Mouse (Mus musculus) heart, adult 11 months (tissue): ENCODE measurements at regions not wholly inside any gene's neighbourhood (a gene's known extent, or its start where the extent isn't known, plus 50 kb on each side); places are given as distances from the start of the nearest gene placed in this dataset.
A peak's percentile ranks its signal among the peaks of the same experiment; 100 is the strongest.
"Not testable (repeated sequence)": the region's sequence is repeated elsewhere in the genome, so short reads cannot be mapped to it uniquely, and the experiment has no call there.

Source experiments
- DNase-seq: peaks from one replicate; pipeline ENCODE4 v3.0.0; 2022

DNA sequence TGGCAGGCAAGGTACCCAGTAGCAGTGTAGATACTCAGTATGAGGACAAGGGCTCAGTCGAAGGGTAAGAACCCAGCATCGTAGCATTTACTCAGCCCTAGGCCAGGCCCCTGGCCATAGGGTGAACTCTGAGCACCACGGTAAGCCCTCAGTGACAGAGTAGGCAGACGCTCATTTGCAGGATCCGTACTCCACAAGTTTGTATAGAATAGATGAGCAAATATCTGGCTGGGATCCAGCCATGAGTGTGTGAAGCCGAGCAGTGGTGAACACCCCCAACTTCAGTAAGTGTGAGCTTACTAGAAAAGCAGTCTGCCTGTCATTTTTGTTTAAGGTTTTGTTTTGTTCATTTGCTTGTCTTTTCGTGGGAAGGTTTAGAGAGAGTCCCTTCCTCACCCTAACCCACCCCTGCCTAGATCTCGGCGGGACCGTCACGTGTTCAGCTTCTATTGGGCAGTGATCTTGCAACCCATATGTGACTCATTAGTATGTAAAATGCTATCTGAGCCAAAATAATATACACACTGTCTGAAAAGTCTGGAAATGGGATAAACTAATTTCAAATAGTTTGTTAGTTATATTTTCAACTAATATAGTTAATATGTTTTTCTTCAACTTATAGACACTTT lies 76.3 kb downstream of the Gm5447 start:
- peak; percentile 27 for DNase-seq

DNA sequence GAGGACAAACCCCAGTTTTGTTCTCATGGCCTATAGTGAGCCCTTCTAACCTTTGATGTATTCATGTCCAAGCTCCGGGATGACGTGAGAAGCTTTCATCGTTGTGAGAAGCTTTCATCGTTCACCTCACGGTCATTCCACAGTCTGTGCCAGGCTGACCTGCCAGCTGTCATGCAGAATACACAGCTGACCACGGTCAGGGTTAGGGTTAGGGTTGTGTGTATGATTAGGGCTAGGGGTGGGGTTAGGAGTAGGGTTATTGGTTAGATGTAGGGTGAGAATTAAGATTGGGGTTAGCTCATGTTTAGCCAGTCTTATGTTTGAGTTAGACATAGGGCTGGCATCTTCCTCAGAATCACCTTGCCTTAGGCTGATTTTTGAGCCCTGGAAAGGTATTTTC lies 77.6 kb downstream of the Gm5447 start:
- DNase-seq: not testable (repeated sequence)

DNA sequence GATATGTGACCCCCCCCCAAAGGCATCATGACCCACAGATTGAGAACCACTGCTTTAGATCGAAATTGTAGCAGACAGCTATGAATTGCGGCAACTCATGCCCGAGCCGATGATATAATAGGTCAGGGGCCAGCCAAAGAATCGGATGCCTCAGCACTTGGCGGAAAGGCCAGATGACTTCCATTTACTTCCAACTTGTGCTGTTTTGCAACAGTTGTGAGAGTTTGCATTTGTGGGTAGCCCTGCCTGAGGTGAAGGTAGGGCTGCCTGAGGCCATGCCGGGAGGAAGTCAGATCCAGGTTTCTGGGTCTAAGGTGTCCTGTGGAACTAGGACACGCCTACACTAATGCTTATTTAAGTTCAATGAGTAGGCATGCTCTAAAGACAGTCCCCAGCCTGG lies 80.4 kb downstream of the Gm5447 start:
- DNase-seq: peak; percentile 71

DNA sequence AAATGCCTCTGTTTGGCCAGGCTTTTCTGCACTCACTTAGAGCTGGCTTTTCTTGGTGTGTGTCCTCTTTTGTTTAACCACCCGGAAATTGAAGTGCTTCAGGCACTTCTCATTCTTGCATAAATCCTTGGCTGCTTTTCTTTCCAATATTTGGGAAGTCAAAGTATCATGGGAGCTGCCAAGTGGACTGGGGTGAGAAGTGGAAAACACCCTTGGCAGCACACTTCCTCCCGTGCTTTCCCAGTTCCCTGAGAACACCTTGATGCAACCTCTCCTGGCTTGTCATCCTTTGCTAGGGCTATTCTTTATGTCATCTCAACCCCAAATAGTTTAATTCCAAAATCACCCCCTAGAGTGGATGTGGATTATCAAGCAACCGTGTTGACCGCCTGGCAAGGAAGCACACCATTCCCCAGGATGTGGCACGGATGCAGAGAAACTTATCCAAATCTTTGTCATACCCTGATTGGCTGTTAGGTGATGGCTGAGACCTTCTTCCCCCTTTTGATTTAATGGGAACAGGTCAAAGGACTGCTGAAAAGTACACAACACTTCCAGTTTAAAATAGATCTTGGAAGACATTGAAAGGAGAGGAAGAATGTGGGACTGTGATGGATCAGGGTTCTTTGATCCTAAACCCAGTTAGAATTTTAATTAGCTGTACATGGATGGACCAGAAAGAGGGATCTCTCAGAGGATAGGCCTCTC lies 81.5 kb downstream of the Gm5447 start:
- peak; percentile 48 for DNase-seq

DNA sequence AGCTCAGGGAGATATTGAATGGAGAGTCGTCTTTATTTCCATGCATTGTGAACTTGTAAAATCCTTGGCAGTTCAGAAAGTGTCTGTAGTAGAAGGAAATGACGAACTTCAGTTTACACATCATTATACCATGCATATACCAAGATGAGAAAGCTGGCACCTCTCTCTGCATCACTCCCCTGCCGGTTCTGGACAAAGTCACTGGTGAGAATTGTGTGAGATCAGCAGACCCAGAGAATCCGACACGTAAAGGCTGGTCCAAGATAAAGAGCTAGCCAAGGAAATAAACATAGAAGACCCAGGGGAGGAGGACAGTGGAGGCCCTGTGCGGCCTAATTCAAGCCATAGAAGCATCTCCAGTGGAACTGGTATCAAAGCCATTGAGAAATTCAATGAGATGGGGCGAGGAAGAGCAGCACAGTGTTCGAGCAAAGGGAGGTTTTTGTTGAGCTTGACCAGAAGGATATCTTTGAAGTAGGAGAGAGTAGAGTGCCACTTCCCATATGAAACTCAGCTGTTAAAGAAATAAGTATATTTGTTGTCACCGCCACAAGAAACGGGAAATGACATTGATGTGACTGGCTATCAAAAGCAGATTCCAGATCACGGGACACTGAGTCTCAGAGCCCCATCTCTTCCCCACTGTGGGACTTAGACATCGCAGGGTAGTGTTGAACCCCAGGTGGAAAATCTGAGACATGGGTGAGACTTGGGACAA lies 82.3 kb downstream of the Gm5447 start:
- DNase-seq: peak; percentile 61

DNA sequence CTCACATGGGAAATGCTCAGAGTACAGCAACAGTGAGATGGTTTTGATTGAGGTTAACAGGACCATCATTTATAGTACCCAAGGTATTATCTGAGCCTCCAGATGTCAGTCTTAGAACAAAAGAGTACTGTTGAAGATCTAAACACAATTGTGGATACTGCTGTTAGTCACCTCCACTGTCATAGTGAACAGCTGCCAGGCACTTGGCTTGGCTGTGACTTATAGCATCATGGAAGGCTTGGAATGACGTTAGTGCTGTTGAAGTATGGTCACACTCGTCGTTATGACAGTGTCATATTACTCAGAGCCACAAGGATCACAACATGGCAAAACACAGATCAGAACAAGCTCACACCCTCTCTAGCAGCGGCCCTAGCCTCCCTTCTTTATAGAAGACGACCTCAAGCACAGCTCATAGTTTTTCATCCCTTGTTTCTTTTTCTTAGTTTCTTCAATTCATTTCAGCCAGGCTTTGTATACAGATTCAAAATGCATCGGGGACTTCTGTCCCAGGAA lies 87.0 kb downstream of the Gm5447 start:
- peak; percentile 72 for DNase-seq

DNA sequence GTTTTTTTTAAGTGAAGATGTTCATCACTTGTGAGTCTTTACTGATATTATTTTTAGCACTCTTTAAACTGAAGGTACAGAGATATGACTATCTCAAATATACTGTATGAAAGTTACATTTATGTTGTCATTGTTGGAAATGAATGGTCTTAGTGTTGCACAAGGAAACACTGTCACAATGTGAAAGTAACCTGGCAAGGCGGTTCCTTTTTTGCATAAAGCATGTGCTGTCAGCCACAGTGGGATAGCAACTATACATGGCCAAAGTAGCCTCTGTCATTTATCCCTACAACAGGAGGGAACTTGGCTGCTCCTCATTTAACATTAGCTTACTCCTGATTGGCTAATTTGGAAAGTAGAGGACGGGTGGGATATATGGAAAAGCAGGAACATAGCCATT lies 94.3 kb downstream of the Gm5447 start:
- no peak for DNase-seq

DNA sequence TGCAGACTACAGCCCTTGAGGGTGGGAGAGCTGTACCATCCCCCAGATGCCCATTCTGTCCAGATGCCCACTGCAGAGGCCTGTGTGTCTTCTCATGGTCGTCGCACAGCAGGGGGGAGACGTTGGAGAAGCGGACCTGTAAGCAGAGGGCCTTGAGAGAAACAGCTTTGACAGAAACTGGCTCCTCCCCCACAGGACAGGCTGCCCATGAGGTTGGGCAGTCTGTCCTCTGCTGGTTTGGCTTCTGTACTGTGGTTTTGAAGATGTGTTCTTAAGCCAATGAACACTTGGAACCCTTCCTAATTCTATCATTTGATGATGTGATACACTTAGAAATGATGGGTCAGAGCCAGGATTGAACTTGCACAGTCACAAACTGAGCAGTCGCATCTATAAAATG lies 102.5 kb downstream of the Gm5447 start:
- no peak for DNase-seq

DNA sequence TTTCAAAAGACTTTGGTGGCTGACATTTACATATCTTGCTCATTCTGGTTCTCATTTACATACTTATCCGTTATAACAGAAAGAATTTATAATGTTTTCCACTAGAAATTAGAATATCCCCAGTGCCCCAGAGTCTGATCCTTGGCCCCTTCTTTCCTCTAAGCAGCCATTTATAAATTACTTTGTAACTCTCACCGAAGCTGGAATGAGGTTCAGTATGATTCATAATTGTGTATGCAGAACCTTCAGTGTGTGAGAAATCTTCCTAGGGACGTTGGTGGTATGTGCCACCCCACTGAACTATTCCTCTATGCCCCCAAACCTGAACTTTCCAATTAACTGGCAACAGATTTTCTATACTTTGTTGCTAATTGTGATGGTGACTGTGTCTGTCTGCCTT lies 104.7 kb downstream of the Gm5447 start:
- no peak for DNase-seq

DNA sequence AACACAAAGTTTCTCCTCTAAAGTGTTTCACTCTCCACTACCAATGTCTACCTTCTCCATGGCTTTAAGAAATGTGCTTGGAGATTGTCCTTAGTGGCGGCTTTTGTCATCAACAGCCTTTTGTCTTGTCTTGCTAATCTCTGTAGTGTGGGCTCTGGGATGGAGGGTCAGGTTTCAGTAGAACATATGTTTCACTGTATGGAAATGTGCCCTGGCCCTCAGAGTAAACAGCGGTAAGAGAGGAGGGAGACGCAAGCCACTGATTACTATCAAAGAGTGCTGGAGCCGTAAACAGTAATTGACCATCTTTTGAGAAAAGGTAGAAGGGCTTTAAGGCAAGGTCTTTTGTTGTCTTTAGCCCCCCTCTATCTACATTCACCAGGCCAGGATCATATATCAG lies 106.2 kb downstream of the Gm5447 start:
- no peak for DNase-seq

DNA sequence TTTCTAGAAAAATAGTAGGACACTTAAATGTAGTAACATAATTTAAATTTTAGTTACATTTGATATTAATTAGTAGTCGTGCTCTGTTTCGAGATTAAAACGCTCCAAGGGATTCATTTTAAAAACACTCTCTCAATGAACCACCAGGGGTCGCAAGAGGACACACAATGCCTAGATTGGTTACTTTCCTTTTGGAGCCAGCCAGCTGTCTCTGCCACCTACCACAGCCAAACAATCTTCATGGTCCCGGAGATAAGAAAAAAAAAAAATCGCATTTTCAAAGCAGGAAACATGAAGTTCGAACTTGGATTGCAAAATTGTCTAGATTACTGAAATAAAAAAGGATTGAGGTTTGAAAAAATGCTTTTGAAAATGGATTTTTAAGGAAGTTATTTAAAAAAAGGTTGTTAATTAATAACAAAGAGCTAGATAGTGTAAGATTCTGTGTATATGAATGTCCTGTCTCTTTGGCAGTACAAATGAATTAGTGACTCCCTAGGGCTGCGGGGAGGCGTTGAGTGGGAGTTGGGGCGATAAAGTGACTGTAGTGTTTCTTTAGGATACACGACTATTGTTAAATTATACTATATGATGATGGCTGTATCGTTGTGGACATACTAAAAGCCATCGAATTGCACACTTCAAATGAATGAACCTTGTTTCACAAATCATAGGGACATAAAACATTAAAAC lies 108.6 kb downstream of the Gm5447 start:
- DNase-seq: no peak

DNA sequence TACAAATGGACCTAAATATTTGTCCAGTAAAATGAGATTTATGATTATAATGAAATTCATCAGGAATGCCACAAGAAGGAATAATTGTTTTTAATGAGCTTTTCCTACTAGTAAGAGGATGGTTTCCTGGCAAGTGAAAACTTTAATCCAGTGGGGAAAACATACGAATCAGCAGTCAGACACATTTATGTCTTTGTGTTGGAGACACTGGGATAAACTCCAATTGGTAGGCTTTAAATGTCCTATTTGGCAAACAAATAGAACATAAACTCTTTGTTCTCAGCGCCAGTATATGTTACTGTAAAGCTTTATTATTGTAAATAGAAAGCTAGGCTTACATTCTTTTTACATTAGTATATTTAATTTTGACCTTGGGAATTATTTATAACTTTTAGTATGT lies 127.0 kb downstream of the Gm5447 start:
- no peak for DNase-seq

DNA sequence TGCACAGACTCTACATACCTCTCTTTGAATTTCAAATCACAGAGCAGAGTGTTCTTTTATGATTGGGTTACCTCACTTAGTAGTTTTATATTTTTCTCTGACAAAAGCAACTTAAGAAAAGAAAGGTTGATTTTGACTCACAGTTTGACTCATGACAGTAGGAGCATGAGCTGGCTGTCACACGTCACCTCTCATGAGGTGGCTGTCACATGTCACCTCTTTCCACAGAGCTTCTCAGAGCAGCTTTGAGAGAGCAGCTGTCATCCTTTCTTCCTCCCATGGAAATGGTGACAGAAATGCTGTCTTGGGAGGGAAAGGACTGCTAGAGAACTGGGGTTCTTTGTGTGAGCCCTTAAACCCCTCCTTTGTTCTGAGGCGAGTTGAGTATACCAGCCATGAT lies 133.4 kb downstream of the Gm5447 start:
- no peak for DNase-seq

DNA sequence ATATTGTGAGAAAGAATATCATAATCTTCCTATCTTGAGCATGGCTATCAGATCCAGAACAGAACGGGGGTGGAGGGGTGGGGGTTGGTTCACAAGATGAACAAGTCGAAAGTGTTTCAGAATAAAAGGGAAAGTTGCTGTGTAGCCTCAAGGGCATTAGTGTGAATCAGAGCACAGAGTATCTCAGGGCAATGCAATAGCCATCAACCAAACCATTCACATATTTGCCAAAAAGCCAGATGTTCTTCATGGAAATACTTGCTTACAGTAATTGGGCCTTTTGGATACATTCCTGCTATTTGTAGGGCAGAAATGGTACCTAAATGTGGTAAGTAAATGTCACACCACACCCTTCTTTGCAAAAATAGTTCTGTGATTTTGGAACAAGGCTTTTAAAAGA lies 135.2 kb downstream of the Gm5447 start:
- DNase-seq: no peak

DNA sequence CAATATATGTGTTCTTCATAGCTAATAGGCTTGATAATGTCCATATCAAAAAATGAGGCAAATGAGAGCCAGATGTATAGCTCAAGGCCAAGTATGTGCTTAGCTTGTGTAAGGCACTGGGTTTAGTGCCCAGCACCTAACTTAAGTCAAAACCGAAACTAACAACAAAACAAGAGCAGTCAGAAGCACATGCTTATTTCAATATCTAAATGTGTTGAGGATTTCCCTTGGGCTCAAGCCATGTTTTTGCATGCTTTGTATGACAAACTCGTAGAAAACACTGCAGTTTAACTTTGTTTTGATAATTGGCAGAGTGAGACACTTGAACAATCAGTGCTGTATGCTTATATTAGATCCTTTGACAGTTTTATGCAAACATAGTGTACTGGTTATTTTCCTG lies 148.7 kb downstream of the Gm5447 start:
- no peak for DNase-seq

DNA sequence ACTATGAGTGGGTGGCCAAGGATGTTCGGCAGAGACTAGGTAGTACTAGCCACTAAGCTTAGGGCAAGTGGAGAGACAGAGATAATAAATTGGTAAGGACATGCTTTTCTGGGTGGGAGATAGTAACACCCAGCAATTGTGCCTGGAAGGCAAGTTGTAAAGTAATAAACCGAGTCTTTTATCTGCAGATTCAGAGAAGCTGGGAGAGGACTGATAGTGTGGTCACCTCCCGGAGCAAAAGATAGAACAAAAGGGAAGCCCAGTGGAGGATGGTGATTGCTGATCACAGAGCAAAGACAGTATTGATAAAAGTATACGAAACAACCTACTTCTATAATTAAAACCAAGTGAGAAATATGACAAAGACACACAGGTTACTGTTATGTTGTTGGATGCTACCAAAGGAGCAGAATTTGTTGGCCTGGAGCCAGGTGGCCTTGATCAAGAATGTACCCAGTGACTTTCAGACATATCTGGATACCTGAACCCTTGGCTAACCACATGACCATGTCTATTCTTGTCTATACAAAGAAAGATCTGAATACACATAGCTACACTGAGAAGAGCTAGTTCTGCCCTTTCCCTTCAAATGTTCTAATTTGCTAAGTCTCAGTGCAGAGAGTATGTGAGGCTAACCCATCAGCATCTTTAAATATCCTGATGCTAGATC lies 150.7 kb downstream of the Gm5447 start:
- no peak for DNase-seq

DNA sequence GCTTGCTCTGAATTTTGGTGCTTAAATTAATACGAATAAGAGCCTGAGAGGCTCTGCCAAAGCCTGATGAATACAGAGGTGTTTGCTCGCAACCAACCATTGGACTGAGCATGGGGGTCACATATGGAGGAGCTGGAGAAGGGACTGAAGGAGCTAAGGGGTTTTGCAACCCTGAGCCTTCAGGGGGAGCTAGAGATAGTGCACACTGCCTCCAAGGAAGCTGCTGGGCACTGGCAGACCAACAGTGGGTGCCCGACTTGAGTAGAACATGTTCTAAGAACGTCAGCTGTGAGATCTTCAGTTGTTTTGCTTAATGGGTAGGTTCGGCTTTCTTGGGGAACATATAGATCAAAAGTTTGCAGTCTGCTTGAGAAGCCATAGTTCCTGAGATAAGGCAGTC lies 158.5 kb downstream of the Gm5447 start:
- DNase-seq: no peak

DNA sequence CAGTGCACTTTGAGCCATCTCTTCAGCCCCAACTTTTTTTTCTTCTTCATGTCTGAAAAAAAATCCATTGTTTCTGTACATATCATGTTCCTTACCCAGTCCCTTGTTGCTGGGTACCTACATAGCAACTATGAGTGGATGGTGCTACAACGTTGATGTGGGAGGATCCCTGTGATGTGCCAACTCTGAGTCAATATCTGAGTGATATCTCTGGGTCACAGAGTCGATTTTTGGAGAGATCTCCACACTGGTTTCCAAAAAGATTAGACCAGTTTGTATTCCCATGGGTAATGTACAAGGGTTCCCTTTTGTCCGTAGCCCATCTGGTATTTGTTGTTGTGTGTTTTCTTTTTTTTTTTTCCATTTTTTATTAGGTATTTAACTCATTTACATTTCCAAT lies 165.7 kb downstream of the Gm5447 start:
- DNase-seq: no peak

DNA sequence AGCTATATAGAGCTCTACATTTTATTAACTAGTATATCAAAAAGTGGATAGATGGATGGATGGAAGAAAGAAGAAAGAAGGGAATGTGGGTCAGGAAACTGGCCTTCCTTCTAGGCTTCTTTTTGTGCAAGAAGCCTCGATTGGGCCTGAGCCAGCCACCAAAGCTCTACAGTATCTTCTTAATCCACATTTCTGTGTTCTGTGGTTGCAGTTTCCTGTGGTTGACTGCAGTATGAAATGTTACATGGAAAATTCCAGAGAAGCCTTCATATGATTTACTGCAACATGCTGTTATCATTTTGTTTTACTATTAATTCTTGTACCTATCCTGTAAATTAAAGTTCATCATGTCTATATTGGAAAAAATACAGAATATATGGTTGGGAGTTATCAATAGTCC lies 173.3 kb downstream of the Gm5447 start:
- no peak for DNase-seq

DNA sequence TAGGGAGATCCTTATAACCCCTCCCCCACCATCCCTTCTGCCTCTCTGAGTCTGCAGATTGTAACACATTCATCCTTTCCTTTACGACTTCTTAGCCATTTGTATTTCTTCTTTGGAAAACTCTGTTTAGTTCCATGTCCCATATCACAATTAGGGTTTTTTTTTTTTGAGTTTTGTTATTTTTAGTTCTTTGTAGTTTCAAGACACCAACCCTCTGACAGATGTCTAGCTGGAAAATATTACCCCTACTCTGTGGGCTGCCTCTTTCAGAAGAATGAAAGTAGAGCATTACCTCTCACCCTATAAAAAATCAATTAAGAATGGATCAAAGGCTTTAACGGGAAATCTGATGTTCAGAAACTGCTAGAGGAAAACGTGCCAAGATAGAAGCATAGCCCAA lies 180.1 kb downstream of the Gm5447 start:
- DNase-seq: no peak

DNA sequence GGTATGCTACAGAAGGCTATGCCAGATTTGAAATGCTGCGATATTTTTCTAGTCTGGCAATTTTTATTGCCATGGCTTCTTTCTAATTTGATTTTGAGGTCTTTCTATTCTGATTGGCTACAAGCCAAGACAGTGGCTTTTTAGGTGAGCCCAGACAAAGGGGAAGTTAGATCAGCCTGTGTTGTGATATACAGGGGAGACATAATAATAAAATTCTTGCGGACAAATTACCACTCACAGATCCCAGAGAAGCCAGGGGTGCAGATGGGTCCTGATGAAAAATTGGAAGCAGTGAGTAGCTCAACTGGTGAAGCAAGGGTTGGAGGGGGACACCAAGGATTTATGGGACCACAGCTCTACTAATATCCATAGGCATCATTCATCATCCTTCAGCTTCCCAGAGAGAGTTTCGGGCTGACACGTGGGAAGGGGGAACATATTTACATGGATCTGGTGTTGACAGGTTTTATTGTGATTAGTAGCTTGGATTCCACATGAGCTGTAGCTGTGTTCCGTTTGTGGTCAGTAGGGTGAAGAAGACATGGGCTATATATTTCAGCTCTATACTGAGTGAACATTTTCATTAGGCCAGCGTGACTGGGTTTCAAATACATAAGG lies 190.0 kb downstream of the Gm5447 start:
- peak; percentile 65 for DNase-seq

DNA sequence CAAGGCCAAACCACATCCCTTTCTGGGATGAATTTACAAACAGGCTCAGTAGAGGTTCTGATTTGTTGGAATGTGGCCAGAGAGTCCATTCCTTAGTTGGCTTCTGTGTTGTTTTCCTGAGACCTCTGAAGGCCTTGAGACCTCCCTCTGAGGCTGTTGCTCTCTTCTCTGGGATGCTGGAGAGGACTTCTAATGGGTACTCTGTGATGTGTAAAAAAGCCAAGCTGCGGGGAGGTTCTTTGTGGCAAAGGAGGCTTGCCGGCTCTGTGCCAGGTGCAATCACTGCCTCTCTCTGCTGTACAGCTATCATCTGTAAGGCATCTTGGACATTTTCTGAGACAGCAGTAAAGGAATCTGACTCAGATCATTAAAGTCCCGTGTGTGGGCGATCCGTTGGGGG lies 192.3 kb downstream of the Gm5447 start:
- peak; percentile 60 for DNase-seq
